Mouse (Mus musculus) intestine, embryonic 14.5 days (tissue): ENCODE data around the gene Tacc2. TPM values are rescaled to one million over a fixed set of nuclear protein-coding genes. Genes with fewer than 3 reads are reported as not detected.

Experiments
- ATAC-seq: fragments of 200-750 bp; cut with Nextera tagmentation; replicated peaks from 2 replicates; pipeline ENCODE4 v1.8.0; 2017; ENCODE audit warnings: low read depth, moderate number of reproducible peaks, moderate TSS enrichment, moderate library complexity; ENCODE audit not compliant: low FRiP score, low TSS enrichment
- DNase-seq: peaks from one replicate; pipeline ENCODE4 v3.0.0-alpha.2; 2018; ENCODE audit warnings: low spot score
- H3K27ac ChIP-seq: fragments of 300-500 bp; sonication (generic); 2 replicates; pipeline ENCODE4 v1.5.1; 2014; ENCODE audit warnings: low read depth, mild to moderate bottlenecking, control low read depth
- H3K27me3 ChIP-seq: fragments of 300-500 bp; sonication (generic); replicated peaks from 2 replicates; pipeline ENCODE4 v1.6.1; 2014; ENCODE audit warnings: low read length, control low read depth; ENCODE audit not compliant: control insufficient read depth, insufficient read depth
- H3K36me3 ChIP-seq: fragments of 300-500 bp; sonication (generic); 2 replicates; pipeline ENCODE4 v1.6.1; 2014; ENCODE audit warnings: low read length, control low read depth; ENCODE audit not compliant: control insufficient read depth, insufficient read depth
- H3K4me1 ChIP-seq: fragments of 300-500 bp; sonication (generic); replicated peaks from 2 replicates; pipeline ENCODE4 v1.6.1; 2014; ENCODE audit warnings: low read length, control low read depth, mixed read lengths; ENCODE audit not compliant: control insufficient read depth, insufficient read depth
- H3K4me2 ChIP-seq: fragments of 300-500 bp; sonication (generic); 2 replicates; pipeline ENCODE4 v1.6.1; 2014; ENCODE audit warnings: low read length
- H3K4me3 ChIP-seq: fragments of 300-500 bp; sonication (generic); 2 replicates; pipeline ENCODE4 v1.5.1; 2014; ENCODE audit warnings: low read depth, low read length, control low read depth, mixed read lengths
- H3K9ac ChIP-seq: fragments of 300-500 bp; sonication (generic); 2 replicates; pipeline ENCODE4 v1.6.1; 2014; ENCODE audit warnings: mild to moderate bottlenecking, low read length
- H3K9me3 ChIP-seq: fragments of 300-500 bp; sonication (generic); 2 replicates; pipeline ENCODE4 v1.6.1; 2016; ENCODE audit warnings: low read length, control low read depth; ENCODE audit not compliant: control insufficient read depth
- WGBS: fragments of 180-500 bp; shearing (Covaris S2); extraction: QIAGEN DNeasy Blood & Tissue Kit; methylation state at CpG from one replicate; pipeline ENCODE4 v1.1.7; 2014; 5-methylcytosine and 5-hydroxymethylcytosine counted together
- polyA plus RNA-seq: library from polyadenylated mRNA; unstranded; fragments of >200 nt; fragmentation: Nextera tagmentation; extraction: Ambion mirVana; gene quantifications from 2 replicates; pipeline ENCODE4 v1.2.1, GENCODE M21; 2014

The Tacc2 gene
- polyA plus RNA-seq, 1 experiment from 2014 or later: 33.7 TPM

DNA sequence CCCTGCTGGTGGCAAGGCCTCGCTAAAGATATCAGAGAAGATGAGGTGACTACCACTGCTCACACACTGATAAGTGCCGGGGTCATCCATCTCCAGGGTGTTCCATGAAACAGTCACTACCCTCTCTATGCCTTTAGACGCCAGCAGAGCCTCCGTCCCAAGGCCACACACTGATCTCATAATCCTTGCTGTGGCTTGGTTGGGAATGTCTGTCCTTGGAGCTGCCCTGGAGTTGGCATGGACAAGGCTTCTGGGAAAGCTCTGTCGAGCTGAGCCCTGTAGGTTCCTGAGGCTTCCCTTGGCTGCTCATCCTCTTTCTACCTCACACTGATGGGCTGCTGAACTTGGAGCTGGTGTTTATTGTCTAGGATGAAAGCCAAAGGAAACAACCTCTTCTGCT is 209.5 kb downstream of the Tacc2 start:
- Histone ChIP-seq H3K27me3 (no peaks in the 10 kb centered on the region), H3K9ac (no peak overlapping the region), H3K9me3 (no peaks in the 10 kb centered on the region), H3K4me1 (peaks cover 7% of the 10 kb centered on the region; the same call in 1 of the 2 replicates), H3K4me3 (no peak overlapping the region), H3K36me3 (no peaks in the 10 kb centered on the region), H3K4me2 (no peak overlapping the region), H3K27ac (no peak overlapping the region)
- WGBS: 76% methylated on average over 5 of the region's 5 CpGs
- no peak for DNase-seq
- ATAC-seq: no peak

DNA sequence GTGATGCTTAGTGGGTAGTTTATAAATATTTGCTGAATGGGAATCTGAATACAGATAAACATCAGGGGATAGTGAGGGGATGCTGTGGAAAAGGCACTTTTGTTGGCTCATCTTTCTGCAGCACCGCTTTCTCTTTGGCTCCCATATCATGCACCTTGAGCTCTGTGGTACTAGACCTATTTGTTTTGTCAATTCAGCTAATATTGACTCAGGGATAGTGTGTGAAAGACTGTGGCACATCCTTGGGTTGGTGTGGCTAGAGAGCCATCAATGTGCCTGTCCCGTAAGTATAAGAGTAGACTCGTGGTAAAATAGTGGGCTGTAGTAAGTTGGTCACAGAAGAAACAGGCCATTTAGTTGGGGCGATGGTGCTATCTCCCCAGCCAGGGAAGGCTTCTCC is 210.3 kb downstream of the Tacc2 start:
- 80% methylated on average over 4 of the region's 4 CpGs for WGBS
- ATAC-seq: no peak

DNA sequence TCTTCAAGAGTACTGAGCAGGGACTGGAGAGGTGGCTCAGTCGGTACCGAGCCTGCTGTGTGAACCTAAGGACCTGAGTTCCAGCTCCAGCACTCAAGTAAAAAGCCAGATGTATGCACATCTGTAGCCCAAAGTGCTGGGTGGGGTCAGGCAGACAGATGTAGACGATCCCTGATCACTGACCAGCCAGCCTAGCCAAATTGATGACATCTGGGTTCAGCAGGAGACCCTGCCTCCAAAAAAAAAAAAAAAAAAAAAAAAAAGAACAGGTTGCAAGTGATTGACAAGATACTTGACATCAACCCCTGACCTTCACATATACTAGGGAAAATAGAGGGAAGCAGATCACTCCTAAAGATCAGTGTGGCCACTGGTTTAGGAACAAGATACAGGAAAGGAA is 211.7 kb downstream of the Tacc2 start:
- Histone ChIP-seq H3K4me3 (no peak overlapping the region), H3K9me3 (no peaks in the 10 kb centered on the region), H3K36me3 (no peaks in the 10 kb centered on the region), H3K27me3 (no peaks in the 10 kb centered on the region), H3K4me1 (peaks cover 7% of the 10 kb centered on the region; the same call in 1 of the 2 replicates), H3K27ac (no peak overlapping the region), H3K4me2 (no peak overlapping the region), H3K9ac (no peak overlapping the region)
- ATAC-seq: no peak
- 75% methylated on average over 3 of the region's 3 CpGs for WGBS
- DNase-seq: no peak

More for the DNA sequence above, 210.3 kb downstream of the Tacc2 start:
- Histone ChIP-seq H3K27me3 (no peaks in the 10 kb centered on the region), H3K4me2 (no peak overlapping the region), H3K9ac (no peak overlapping the region), H3K4me1 (peaks cover 7% of the 10 kb centered on the region; the same call in 1 of the 2 replicates), H3K36me3 (no peaks in the 10 kb centered on the region), H3K9me3 (no peaks in the 10 kb centered on the region), H3K27ac (no peak overlapping the region), H3K4me3 (no peak overlapping the region)
- DNase-seq: no peak

DNA sequence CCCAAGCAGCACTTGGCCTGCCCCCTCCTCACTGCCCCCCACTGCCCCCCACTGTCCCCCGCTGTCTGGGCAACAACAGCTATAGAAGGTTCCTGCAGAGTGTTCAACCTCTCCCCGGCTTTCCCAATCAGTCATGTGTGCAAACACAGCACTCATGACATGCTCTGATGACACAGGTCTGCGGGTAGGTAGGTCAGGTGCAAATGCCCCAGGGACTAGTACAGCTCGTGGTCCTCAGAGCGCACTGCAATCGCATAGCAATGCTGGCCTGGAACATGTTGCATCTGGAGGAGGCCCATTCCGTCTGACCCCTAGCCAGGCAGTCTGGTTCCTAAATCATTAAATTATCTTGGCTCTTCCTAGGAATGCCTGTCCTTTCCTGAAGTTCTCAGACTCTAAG is 212.2 kb downstream of the Tacc2 start:
- H3K9ac ChIP-seq: no peak overlapping the region
- DNase-seq: no peak
- peaks cover 7% of the 10 kb centered on the region; the same call in 1 of the 2 replicates for H3K4me1 ChIP-seq
- no peaks in the 10 kb centered on the region for H3K9me3 ChIP-seq
- no peak overlapping the region for H3K27ac ChIP-seq
- WGBS: 73% methylated on average over 7 of the region's 7 CpGs
- H3K4me2 ChIP-seq: no peak overlapping the region
- no peaks in the 10 kb centered on the region for H3K36me3 ChIP-seq
- no peak for ATAC-seq
- H3K27me3 ChIP-seq: no peaks in the 10 kb centered on the region
- no peak overlapping the region for H3K4me3 ChIP-seq

DNA sequence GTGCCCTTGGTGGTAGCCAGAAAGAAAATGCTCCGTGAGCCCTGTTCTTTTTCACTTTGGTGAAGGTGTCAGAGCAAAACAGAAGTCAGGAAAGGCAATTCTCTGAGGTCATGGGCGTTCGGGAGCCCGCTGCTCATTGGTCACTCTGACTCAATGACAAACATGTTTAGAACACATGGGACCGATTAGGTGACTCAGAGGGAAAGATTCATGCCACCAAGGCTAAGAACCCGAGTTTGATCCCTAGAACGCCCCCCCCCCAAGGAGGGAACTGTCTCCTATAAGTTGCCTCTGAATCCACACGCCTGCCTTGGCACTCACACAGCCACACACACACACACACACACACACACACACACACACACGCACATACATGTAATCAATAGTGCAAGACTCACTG is 216.4 kb downstream of the Tacc2 start:
- Histone ChIP-seq H3K27me3 (no peaks in the 10 kb centered on the region), H3K9me3 (no peaks in the 10 kb centered on the region), H3K36me3 (no peaks in the 10 kb centered on the region), H3K27ac (no peak overlapping the region), H3K4me1 (no peaks in the 10 kb centered on the region), H3K4me2 (no peak overlapping the region), H3K4me3 (no peak overlapping the region), H3K9ac (no peak overlapping the region)
- WGBS: 75% methylated on average over 9 of the region's 9 CpGs
- ATAC-seq (no peak), DNase-seq (no peak)

DNA sequence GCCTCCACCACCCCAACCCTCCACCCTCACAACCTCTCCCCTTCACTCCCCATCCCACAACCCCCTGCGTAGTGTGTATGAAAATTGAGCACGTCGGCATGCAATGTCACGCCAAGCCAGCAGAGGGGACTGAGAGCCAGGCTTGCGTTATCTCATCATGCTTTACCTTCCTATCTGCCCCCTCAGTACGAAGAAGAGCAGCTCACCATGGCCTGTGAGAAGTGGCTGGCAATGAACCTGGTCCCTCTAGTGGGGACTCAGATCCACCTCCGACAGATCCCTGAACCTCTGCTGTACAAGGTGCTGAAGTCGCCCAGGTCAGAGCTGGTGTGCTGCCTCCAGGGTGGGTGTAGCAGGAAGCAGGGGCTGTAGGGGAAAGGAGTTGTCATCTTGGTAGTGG is 219.5 kb downstream of the Tacc2 start:
- Histone ChIP-seq H3K36me3 (no peaks in the 10 kb centered on the region), H3K27me3 (no peaks in the 10 kb centered on the region), H3K27ac (no peak overlapping the region), H3K4me2 (no peak overlapping the region), H3K9me3 (no peaks in the 10 kb centered on the region), H3K4me3 (no peak overlapping the region), H3K9ac (no peak overlapping the region), H3K4me1 (no peaks in the 10 kb centered on the region)
- ATAC-seq (no peak), DNase-seq (no peak)
- WGBS: 66% methylated on average over 8 of the region's 8 CpGs

DNA sequence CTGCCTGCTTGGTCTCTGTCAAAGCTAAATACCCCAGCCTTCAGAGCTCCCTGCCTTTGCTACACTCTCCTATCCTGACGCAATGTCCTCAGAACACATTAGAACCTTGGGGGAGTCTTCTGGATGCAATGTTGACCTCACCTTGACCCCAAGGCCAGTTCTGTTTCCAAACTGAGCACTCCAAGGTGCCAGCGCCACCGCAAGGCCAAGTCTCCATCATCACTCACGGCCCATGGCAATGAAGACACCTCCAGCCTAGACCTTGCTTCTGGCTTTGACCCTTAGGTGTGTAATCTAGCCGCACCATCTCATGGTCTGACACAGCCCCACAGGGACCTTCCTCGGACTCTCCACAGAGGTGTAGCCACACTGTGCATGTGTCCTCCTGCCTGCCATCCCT is 220.3 kb downstream of the Tacc2 start:
- no peaks in the 10 kb centered on the region for H3K36me3 ChIP-seq
- no peaks in the 10 kb centered on the region for H3K9me3 ChIP-seq
- H3K27me3 ChIP-seq: no peaks in the 10 kb centered on the region
- H3K27ac ChIP-seq: no peak overlapping the region
- no peak overlapping the region for H3K9ac ChIP-seq
- ATAC-seq (no peak), DNase-seq (no peak)
- 88% methylated on average over 6 of the region's 6 CpGs for WGBS
- no peaks in the 10 kb centered on the region for H3K4me1 ChIP-seq
- H3K4me2 ChIP-seq: no peak overlapping the region
- H3K4me3 ChIP-seq: no peak overlapping the region

DNA sequence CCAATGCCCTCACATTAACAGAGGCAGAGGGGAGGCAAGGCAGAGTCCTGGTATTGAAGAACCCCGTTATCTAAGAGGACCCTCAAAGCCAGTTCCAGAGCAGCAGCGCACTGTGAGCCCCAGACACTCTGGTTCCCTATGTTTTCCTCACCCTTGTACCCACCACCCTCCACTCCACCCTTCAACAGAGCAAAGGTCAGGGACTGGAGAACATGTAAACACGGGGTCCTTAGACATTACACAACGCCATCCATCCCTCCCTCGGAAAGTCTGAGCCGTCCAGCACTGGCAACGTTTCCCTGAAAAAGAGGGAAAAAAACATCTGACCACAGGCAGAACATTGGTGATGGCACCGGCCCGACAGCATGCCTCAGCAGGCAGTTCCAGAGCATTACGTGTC is 222.2 kb downstream of the Tacc2 start:
- no peaks in the 10 kb centered on the region for H3K27me3 ChIP-seq

DNA sequence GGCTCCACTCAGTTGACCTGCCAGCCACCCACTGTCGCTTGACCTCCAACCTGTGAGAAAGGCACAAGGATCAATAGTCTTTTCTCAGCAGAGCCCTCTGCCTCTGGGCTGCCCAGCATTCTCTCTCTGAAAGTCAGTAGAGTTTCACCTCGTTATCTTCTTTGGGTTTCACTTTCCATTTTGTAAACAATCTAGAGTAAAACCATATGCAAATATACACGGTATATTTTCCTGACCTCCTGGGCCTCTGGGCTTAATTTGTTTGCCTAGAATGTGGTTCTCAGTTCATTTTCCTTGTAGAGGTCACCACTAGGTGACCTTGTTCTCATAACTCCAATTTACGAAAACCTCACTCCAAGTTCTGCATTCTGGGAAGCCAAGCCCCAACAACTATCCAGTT is 223.4 kb downstream of the Tacc2 start:
- Histone ChIP-seq H3K36me3 (no peaks in the 10 kb centered on the region), H3K9me3 (no peaks in the 10 kb centered on the region), H3K4me2 (no peak overlapping the region), H3K4me1 (no peaks in the 10 kb centered on the region), H3K27me3 (no peaks in the 10 kb centered on the region), H3K9ac (no peak overlapping the region), H3K27ac (no peak overlapping the region), H3K4me3 (no peak overlapping the region)
- 43% methylated on average over 4 of the region's 4 CpGs for WGBS
- DNase-seq (no peak), ATAC-seq (no peak)

More for the DNA sequence above, 222.2 kb downstream of the Tacc2 start:
- 57% methylated on average over 10 of the region's 10 CpGs for WGBS
- H3K36me3 ChIP-seq: no peaks in the 10 kb centered on the region
- no peak overlapping the region for H3K9ac ChIP-seq
- ATAC-seq (no peak), DNase-seq (no peak)
- H3K4me2 ChIP-seq: no peak overlapping the region
- no peak overlapping the region for H3K4me3 ChIP-seq
- no peak overlapping the region for H3K27ac ChIP-seq
- no peaks in the 10 kb centered on the region for H3K4me1 ChIP-seq
- no peaks in the 10 kb centered on the region for H3K9me3 ChIP-seq
